Mouse (Mus musculus) bone marrow, adult 2 months (tissue): ENCODE results near the gene Rnf103. TPM values are rescaled to one million over a fixed set of nuclear protein-coding genes. Genes with fewer than 3 reads are reported as not detected.
A peak's percentile ranks its signal among the peaks of the same experiment; 100 is the strongest.
"Not testable (repeated sequence)": the region's sequence is repeated elsewhere in the genome, so short reads cannot be mapped to it uniquely, and the experiment has no call there.

Experiments
- H3K27ac ChIP-seq: fragments of 200-500 bp; 2 replicates; pipeline ENCODE4 v1.5.1; 2012; ENCODE audit warnings: low read depth, mild to moderate bottlenecking, control low read depth, inconsistent platforms, low read length; ENCODE audit not compliant: control insufficient read depth, poor library complexity, insufficient read depth
- H3K4me1 ChIP-seq: fragments of 200-500 bp; 2 replicates; pipeline ENCODE4 v1.6.1; 2011; ENCODE audit warnings: low read length; ENCODE audit not compliant: control insufficient read depth, insufficient read depth
- H3K4me3 ChIP-seq: fragments of 200-500 bp; replicated peaks from 2 replicates; pipeline ENCODE3; 2011; ENCODE audit warnings: mild to moderate bottlenecking, low read depth, low read length, control low read depth; ENCODE audit not compliant: control insufficient read depth
- CTCF ChIP-seq: fragments of 200-500 bp; IDR thresholded peaks from 2 replicates; pipeline ENCODE4 v1.5.1; 2011; ENCODE audit warnings: low read length, control low read depth; ENCODE audit not compliant: control insufficient read depth, insufficient read depth
- POLR2A ChIP-seq: fragments of 200-500 bp; IDR thresholded peaks from 2 replicates; pipeline ENCODE4 v1.6.1; 2011; ENCODE audit warnings: low read depth, mild to moderate bottlenecking, control low read depth, low read length, borderline replicate concordance; ENCODE audit not compliant: control insufficient read depth
- WGBS: fragments of 180-500 bp; shearing (Covaris S2); methylation state at CpG from one replicate; pipeline ENCODE4 v1.1.7; 2018; 5-methylcytosine and 5-hydroxymethylcytosine counted together
- polyA plus RNA-seq: library from polyadenylated mRNA; stranded (reverse); fragments of >200 nt; gene quantifications from 2 replicates; pipeline ENCODE4 v1.2.4, GENCODE M21; 2011; ENCODE audit warnings: low replicate concordance; ENCODE audit not compliant: missing spikeins, insufficient read depth, insufficient read length

The Rnf103 gene
- polyA plus RNA-seq, result 2.2 and 4.1 TPM in 2 replicates

- WGBS, result under 1% methylated on average over 79 of the region's 79 CpGs
- H3K27ac ChIP-seq, result peak within 1 kb of the TSS; percentile 98
- no peaks in the 10 kb centered on the region for H3K4me1 ChIP-seq
- TF ChIP-seq POLR2A (peak; percentile 97), CTCF (no peak; the same call in 1 of the 2 replicates)
- peak within 1 kb of the TSS; percentile 89 for H3K4me3 ChIP-seq
Observed at GRCm38 (mm10) chr6:71493675-71494340, at the start of gene Rnf103. Gene Rnf103 (plus strand): TSS chr6:71493894.

- Histone ChIP-seq H3K27ac (no peak overlapping the region), H3K4me3 (no peak overlapping the region), H3K4me1 (peaks cover 2% of the 10 kb centered on the region; the same call in 1 of the 2 replicates)
- TF ChIP-seq POLR2A, result no peak
- TF ChIP-seq CTCF, result no peak
- WGBS, result 0% methylated on average over 1 of the region's 1 CpGs
Observed at GRCm38 (mm10) chr6:71444756-71445155, 48.9 kb upstream of the Rnf103 start.

GRCm38 (mm10) chr6:71445560-71445959 is 48.1 kb upstream of the Rnf103 start:
- TF ChIP-seq CTCF (no peak), POLR2A (no peak)
- 62% methylated on average over 6 of the region's 6 CpGs for WGBS
- Histone ChIP-seq H3K4me1 (peaks cover 2% of the 10 kb centered on the region; the same call in 1 of the 2 replicates), H3K4me3 (no peak overlapping the region), H3K27ac (no peak overlapping the region)

GRCm38 (mm10) chr6:71452792-71453191 is 40.9 kb upstream of the Rnf103 start:
- no peaks in the 10 kb centered on the region for H3K4me1 ChIP-seq
- WGBS, result 20% methylated on average over 2 of the region's 2 CpGs
- no peak overlapping the region for H3K27ac ChIP-seq
- TF ChIP-seq CTCF, result no peak
- no peak overlapping the region for H3K4me3 ChIP-seq

GRCm38 (mm10) chr6:71453983-71454739 is 39.5 kb upstream of the Rnf103 start:
- H3K4me1 ChIP-seq, H3K27ac ChIP-seq, H3K4me3 ChIP-seq: not testable (repeated sequence)

GRCm38 (mm10) chr6:71457956-71458608 is 35.6 kb upstream of the Rnf103 start:
- H3K4me1 ChIP-seq, result no peaks in the 10 kb centered on the region
- H3K4me3 ChIP-seq, result no peak overlapping the region
- 58% methylated on average over 8 of the region's 8 CpGs for whole genome bisulfite sequencing
- no peak for TF ChIP-seq CTCF
- no peak for TF ChIP-seq POLR2A
- no peak overlapping the region for H3K27ac ChIP-seq

GRCm38 (mm10) chr6:71465146-71465545 is 28.5 kb upstream of the Rnf103 start:
- 84% methylated on average over 3 of the region's 3 CpGs for WGBS
- Histone ChIP-seq H3K27ac (no peak overlapping the region), H3K4me3 (no peak overlapping the region), H3K4me1 (no peaks in the 10 kb centered on the region)
- TF ChIP-seq CTCF (no peak), POLR2A (no peak)

- Histone ChIP-seq H3K4me1 (no peaks in the 10 kb centered on the region), H3K27ac (no peak overlapping the region), H3K4me3 (no peak overlapping the region)
- WGBS, result 86% methylated on average over 4 of the region's 4 CpGs
- TF ChIP-seq POLR2A, result no peak
- TF ChIP-seq CTCF, result no peak
Observed at GRCm38 (mm10) chr6:71467766-71468165, 25.9 kb upstream of the Rnf103 start.
